Mouse (Mus musculus) C2C12 (cell line): ENCODE data around the gene Nsd1. TPM values are rescaled to one million over a fixed set of nuclear protein-coding genes. Genes with fewer than 3 reads are reported as not detected.

ENCODE experiments used
- H3K27me3 ChIP-seq: one replicate; pipeline ENCODE4 v1.6.1; 2011; ENCODE audit not compliant: control insufficient read depth, insufficient read depth, insufficient read length
- H3K36me3 ChIP-seq: one replicate; pipeline ENCODE4 v1.6.1; 2011; ENCODE audit not compliant: control insufficient read depth, insufficient read depth
- H3K4me3 ChIP-seq: one replicate; pipeline ENCODE4 v1.5.1; 2011; ENCODE audit warnings: mild to moderate bottlenecking, control low read depth; ENCODE audit not compliant: poor library complexity, insufficient read depth, severe bottlenecking
- H3K79me2 ChIP-seq: one replicate; pipeline ENCODE4 v1.6.1; 2011; ENCODE audit not compliant: control insufficient read depth, insufficient read depth
- H3K79me3 ChIP-seq: one replicate; pipeline ENCODE4 v1.6.1; 2011; ENCODE audit warnings: low read depth, control low read depth
- H3ac ChIP-seq: one replicate; pipeline ENCODE3; 2011; ENCODE audit warnings: low read depth; ENCODE audit not compliant: control insufficient read depth, insufficient read length
- CEBPB ChIP-seq: IDR thresholded peaks from one replicate; pipeline ENCODE4 v1.6.1; 2011; ENCODE audit warnings: low read depth, mild to moderate bottlenecking, control low read depth, moderate library complexity
- CTCF ChIP-seq: IDR thresholded peaks from one replicate; pipeline ENCODE4 v1.5.1; 2011; ENCODE audit not compliant: control insufficient read depth, insufficient read depth, insufficient read length
- FOSL1 ChIP-seq: IDR thresholded peaks from one replicate; pipeline ENCODE4 v1.8.0; 2011; ENCODE audit warnings: mild to moderate bottlenecking, low read length; ENCODE audit not compliant: poor library complexity, insufficient read depth, severe bottlenecking
- MAX ChIP-seq: IDR thresholded peaks from one replicate; pipeline ENCODE4 v1.6.1; 2011; ENCODE audit warnings: mild to moderate bottlenecking, control low read depth
- MYOD1 ChIP-seq: IDR thresholded peaks from one replicate; pipeline ENCODE4 v1.6.1; 2011; ENCODE audit warnings: low read depth; ENCODE audit not compliant: control insufficient read depth, insufficient read length
- MYOG ChIP-seq: IDR thresholded peaks from one replicate; pipeline ENCODE4 v1.6.1; 2011; ENCODE audit not compliant: control insufficient read depth, insufficient read length; ENCODE audit errors: extremely low read depth
- USF1 ChIP-seq: IDR thresholded peaks from one replicate; pipeline ENCODE4 v1.6.1; 2011; ENCODE audit warnings: low read depth, mild to moderate bottlenecking, control low read depth, moderate library complexity
- polyA plus RNA-seq: library from polyadenylated mRNA; unstranded; fragments of >200 nt; fragmentation: generic; extraction: Trizol; gene quantifications from one replicate; pipeline ENCODE4 v1.2.1, GENCODE M21; 2012; ENCODE audit warnings: missing spikeins

Nsd1 gene
- polyA plus RNA-seq, 1 experiment = 10.5 TPM

DNA sequence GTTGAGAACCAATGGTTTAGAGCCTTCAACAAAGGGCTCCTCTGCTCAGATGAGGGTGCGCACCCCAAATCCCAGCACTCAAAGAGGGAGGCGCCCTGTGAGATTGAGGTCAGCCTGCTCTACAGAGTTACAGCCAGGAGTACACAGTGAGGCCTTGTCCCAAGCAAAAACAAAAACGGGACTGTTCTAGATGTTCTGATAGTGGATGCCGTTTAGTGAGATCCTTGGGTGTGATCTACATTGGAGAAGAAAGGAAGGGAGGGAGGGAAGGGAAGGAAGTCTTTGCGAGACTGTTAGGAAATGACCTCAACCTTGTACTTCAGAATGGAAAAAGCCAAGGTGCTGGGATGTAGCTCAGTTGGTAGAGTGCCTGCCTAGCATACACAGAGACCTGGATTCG is 33.3 kb upstream of the Nsd1 start:
- no peaks in the 10 kb centered on the region for H3K79me3 ChIP-seq
- no peak overlapping the region for H3K4me3 ChIP-seq
- H3ac ChIP-seq = no peak overlapping the region
- H3K36me3 ChIP-seq = no peaks in the 10 kb centered on the region
- no peaks in the 10 kb centered on the region for H3K27me3 ChIP-seq
- TF ChIP-seq USF1 (no peak), FOSL1 (no peak), CTCF (no peak), MYOD1 (no peak), MAX (no peak), MYOG (no peak), CEBPB (no peak)
- H3K79me2 ChIP-seq = no peaks in the 10 kb centered on the region

DNA sequence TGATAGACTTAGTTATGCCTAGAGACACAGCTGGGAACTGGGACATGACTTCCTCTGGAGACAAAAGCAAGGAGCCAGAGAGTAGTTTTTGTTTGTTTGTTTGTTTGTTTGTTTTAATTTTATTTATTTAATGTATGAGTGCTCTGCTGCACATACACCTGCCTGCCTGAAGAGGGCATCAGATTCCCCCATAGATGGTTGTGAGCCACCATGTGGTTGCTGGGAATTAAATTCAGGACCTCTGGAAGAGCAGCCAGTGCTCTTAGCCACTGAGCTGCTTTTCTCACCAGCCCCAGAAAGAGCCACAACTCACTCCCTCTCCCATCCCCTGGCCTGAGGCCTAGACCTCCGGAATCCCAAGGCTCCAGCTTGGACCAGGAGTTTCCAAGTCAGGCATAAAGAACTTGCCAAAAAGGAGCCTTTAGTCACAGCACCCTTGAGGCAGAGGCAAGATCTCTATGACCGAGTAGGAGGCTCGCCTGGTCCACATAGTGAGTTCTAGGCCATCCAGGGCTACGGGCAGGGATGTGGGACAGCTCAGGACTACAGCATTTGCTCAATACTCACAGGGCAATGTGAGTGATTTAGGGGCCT is 31.6 kb upstream of the Nsd1 start:
- Histone ChIP-seq H3K79me3 (no peaks in the 10 kb centered on the region), H3ac (no peak overlapping the region), H3K27me3 (no peaks in the 10 kb centered on the region), H3K4me3 (no peak overlapping the region), H3K79me2 (no peaks in the 10 kb centered on the region), H3K36me3 (no peaks in the 10 kb centered on the region)
- TF ChIP-seq USF1 (no peak), CTCF (no peak), MYOG (no peak), CEBPB (no peak), MAX (no peak), MYOD1 (no peak), FOSL1 (no peak)

DNA sequence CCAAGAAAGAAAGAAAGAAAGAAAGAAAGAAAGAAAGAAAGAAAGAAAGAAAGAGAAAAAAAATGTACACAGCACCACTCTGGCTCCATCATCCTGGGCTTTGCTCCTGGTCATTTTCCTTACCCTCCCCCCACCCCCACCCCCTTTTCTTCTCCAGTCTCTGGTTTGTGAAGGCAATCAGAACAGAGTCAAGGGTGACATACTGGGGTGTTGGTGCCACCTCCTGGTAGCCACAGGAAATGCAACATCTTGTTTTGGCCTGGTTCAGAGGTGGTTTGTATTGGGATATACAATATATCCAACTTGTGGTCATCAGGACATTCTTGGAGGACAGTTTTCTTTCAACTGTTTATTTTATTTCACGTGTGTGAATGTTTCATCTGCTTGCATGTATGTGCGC is 31.0 kb upstream of the Nsd1 start:
- H3K36me3 ChIP-seq = no peaks in the 10 kb centered on the region
- H3K27me3 ChIP-seq = no peaks in the 10 kb centered on the region
- TF ChIP-seq USF1 = no peak
- TF ChIP-seq MAX = no peak
- TF ChIP-seq CTCF = peak; percentile 70
- TF ChIP-seq FOSL1 = no peak
- TF ChIP-seq CEBPB = no peak
- no peak for TF ChIP-seq MYOD1
- TF ChIP-seq MYOG = no peak
- no peak overlapping the region for H3ac ChIP-seq
- H3K4me3 ChIP-seq = no peak overlapping the region
- H3K79me3 ChIP-seq = no peaks in the 10 kb centered on the region
- no peaks in the 10 kb centered on the region for H3K79me2 ChIP-seq

DNA sequence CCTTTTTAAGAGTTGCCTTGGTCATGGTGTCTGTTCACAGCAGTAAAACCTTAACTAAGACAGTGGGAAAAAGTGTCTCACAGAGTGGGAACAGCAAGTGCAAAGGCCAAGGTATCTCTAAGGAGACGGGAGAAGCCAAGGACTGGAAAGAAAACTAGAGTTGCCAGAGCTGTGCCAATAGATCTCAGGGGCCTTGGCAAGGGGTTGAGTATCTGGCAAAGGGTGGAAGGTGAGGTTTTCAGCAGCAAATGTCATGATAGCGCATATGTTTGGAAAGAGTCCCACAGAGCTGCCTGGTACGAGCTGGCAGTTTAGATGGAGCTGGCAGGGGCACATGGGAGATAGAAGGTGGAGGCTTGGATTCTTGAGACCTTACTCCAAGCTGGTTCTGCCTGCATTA is 30.0 kb upstream of the Nsd1 start:
- no peak for TF ChIP-seq FOSL1
- no peak for TF ChIP-seq MYOD1
- TF ChIP-seq USF1 = no peak
- TF ChIP-seq MAX = no peak
- no peak for TF ChIP-seq CTCF
- no peak for TF ChIP-seq CEBPB
- no peak for TF ChIP-seq MYOG
- no peak overlapping the region for H3ac ChIP-seq
- no peaks in the 10 kb centered on the region for H3K79me3 ChIP-seq
- H3K79me2 ChIP-seq = no peaks in the 10 kb centered on the region
- H3K4me3 ChIP-seq = no peak overlapping the region
- no peaks in the 10 kb centered on the region for H3K36me3 ChIP-seq
- H3K27me3 ChIP-seq = no peaks in the 10 kb centered on the region

DNA sequence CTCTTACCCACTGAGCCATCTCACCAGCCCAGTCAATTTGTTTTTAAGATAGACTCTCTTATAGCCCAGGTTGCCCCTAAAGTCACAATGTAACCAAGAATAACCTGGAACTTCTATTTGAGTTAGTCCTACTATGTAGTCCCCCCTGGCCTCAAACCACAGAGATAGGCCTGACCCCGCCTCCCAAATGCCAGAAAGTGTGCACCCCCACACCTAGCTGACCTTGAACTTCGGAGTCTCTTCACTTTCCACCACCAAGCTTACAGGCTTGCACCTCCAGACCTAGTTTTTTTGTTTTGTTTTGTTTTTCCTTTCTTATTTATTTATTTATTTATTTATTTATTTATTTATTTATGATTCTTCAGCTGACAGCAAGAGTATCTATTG is 27.8 kb upstream of the Nsd1 start:
- H3K79me2 ChIP-seq = no peaks in the 10 kb centered on the region
- no peak overlapping the region for H3K4me3 ChIP-seq
- H3K36me3 ChIP-seq = no peaks in the 10 kb centered on the region
- no peaks in the 10 kb centered on the region for H3K27me3 ChIP-seq
- no peak overlapping the region for H3ac ChIP-seq
- H3K79me3 ChIP-seq = no peaks in the 10 kb centered on the region
- TF ChIP-seq FOSL1 = no peak
- TF ChIP-seq CEBPB = no peak
- TF ChIP-seq CTCF = no peak
- TF ChIP-seq MAX = no peak

DNA sequence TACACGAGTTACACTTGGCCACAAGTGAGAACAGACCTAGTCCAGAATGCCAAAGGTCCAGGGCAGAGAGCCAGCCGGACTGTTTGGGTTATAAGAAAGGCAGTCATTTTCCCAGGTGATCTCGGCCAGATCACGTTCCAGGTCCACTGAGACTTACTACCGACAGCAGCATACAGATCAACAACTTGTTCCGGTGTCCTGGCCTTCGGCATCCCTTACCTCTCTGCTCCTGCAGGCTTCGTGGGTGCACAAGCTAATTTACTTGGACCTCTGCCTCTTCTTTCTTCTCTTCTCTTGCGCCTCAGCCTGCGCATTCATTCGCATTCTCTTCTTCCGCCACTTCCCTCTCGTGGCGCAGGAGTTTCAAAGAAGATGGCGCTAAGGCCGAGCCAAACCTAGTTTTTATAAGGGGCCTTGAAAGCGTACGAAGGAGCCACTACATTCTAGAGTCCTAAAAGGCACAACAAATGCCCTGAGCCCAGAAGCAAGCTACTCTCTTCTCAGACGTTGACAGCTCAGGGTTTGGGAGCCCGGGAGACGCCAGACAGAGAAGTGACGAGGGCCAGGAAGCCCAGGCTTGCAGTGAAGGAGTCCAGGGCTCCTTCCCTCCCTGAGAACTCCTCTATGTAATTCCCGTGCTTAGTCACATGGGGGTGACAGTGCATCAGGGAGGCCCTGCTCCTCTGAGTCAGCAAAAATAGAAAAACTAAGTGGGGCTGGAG is 27.2 kb upstream of the Nsd1 start:
- Histone ChIP-seq H3ac (no peak overlapping the region), H3K4me3 (no peak overlapping the region), H3K27me3 (no peaks in the 10 kb centered on the region), H3K79me3 (no peaks in the 10 kb centered on the region), H3K36me3 (no peaks in the 10 kb centered on the region), H3K79me2 (no peaks in the 10 kb centered on the region)
- TF ChIP-seq MYOD1 (no peak), CEBPB (no peak), USF1 (no peak), MYOG (no peak), CTCF (no peak), FOSL1 (no peak), MAX (no peak)
